Mouse (Mus musculus): ENCODE results near the gene Pnpla8.

- no peak for TF ChIP-seq GATA1 (IDR thresholded peaks at IDR 0.05; ENCODE audit: borderline replicate concordance, low read length)
- no peak for TF ChIP-seq FLI1 (IDR thresholded peaks at IDR 0.05; ENCODE audit: low read length)
Measured at GRCm38 (mm10) chr12:44357460-44357859, 136.3 kb downstream of the Pnpla8 start.
